Mouse (Mus musculus): ENCODE results near the gene Mpv17. TPM values are rescaled to one million over a fixed set of nuclear protein-coding genes. Genes with fewer than 3 reads are reported as not detected.

Mpv17 gene
- polyA plus RNA-seq, 2 experiments, result 49.4 to 78.5 TPM

- TF ChIP-seq POLR2A (IDR thresholded peaks at IDR 0.05; ENCODE audit: borderline replicate concordance, extremely low read depth, insufficient read depth, insufficient read length), result no peak
- no peak overlapping the region for H3K27ac ChIP-seq (replicated peaks; ENCODE audit: low read depth, low read length)
- WGBS, result 35% methylated on average over 10 of the region's 10 CpGs
Observed at GRCm38 (mm10) chr5:31116912-31117311, 37.1 kb downstream of the Mpv17 start.

GRCm38 (mm10) chr5:31116354-31116753 lies 37.7 kb downstream of the Mpv17 start, which contains the start of gene Trim54:
Trim54 (plus strand) TSS chr5:31116712.
- Histone ChIP-seq H3K27ac (replicated peaks; ENCODE audit: low read depth, low read length) (no peak within 1 kb of the TSS), H3K4me2 (replicated peaks; ENCODE audit: low read depth, low read length, severe bottlenecking) (no peak within 1 kb of the TSS), H3K4me1 (ENCODE audit: control insufficient read depth, insufficient read depth, low read length) (no peaks in the 10 kb centered on the region), H3K36me3 (ENCODE audit: control insufficient read depth, insufficient read depth, low read length) (no peaks in the 10 kb centered on the region), H3K9ac (ENCODE audit: low read depth, low read length, severe bottlenecking) (no peak within 1 kb of the TSS), H3K27me3 (ENCODE audit: control insufficient read depth, insufficient read depth, low read length) (no peaks in the 10 kb centered on the region), H3K4me3 (replicated peaks; ENCODE audit: low read length) (no peak within 1 kb of the TSS), H3K9me3 (ENCODE audit: control insufficient read depth, low read length) (no peaks in the 10 kb centered on the region)
- DNase-seq (ENCODE audit: low spot score) (no peak), ATAC-seq (ENCODE audit: low FRiP score, low read depth) (no peak)
- 37% methylated on average over 3 of the region's 3 CpGs for whole genome bisulfite sequencing
- TF ChIP-seq POLR2A (IDR thresholded peaks at IDR 0.05; ENCODE audit: borderline replicate concordance, extremely low read depth, insufficient read depth, insufficient read length), result no peak

More at GRCm38 (mm10) chr5:31116912-31117311, 37.1 kb downstream of the Mpv17 start:
- Histone ChIP-seq H3K9ac (ENCODE audit: low read depth, low read length, severe bottlenecking) (no peak overlapping the region), H3K4me2 (replicated peaks; ENCODE audit: low read depth, low read length, severe bottlenecking) (no peak overlapping the region), H3K9me3 (ENCODE audit: control insufficient read depth, low read length) (no peaks in the 10 kb centered on the region), H3K36me3 (ENCODE audit: control insufficient read depth, insufficient read depth, low read length) (no peaks in the 10 kb centered on the region), H3K4me3 (replicated peaks; ENCODE audit: low read length) (no peak overlapping the region), H3K27me3 (ENCODE audit: control insufficient read depth, insufficient read depth, low read length) (no peaks in the 10 kb centered on the region), H3K4me1 (ENCODE audit: control insufficient read depth, insufficient read depth, low read length) (no peaks in the 10 kb centered on the region)
- ATAC-seq (ENCODE audit: low FRiP score, low read depth) (no peak), DNase-seq (ENCODE audit: low spot score) (no peak)

GRCm38 (mm10) chr5:31110781-31111180 lies 43.3 kb downstream of the Mpv17 start:
- no peak for DNase-seq (ENCODE audit: low spot score)
- no peak overlapping the region for H3K27ac ChIP-seq (replicated peaks; ENCODE audit: low read depth, low read length)
- H3K27me3 ChIP-seq (ENCODE audit: control insufficient read depth, insufficient read depth, low read length), result no peaks in the 10 kb centered on the region
- H3K9me3 ChIP-seq (ENCODE audit: control insufficient read depth, low read length), result no peaks in the 10 kb centered on the region
- H3K4me3 ChIP-seq (replicated peaks; ENCODE audit: low read length), result no peak overlapping the region
- ATAC-seq (ENCODE audit: low FRiP score, low read depth), result no peak
- H3K4me1 ChIP-seq (ENCODE audit: control insufficient read depth, insufficient read depth, low read length), result no peaks in the 10 kb centered on the region
- no peak for TF ChIP-seq POLR2A (IDR thresholded peaks at IDR 0.05; ENCODE audit: borderline replicate concordance, extremely low read depth, insufficient read depth, insufficient read length)
- 36% methylated on average over 7 of the region's 7 CpGs for WGBS
- no peak overlapping the region for H3K9ac ChIP-seq (ENCODE audit: low read depth, low read length, severe bottlenecking)
- H3K36me3 ChIP-seq (ENCODE audit: control insufficient read depth, insufficient read depth, low read length), result no peaks in the 10 kb centered on the region
- H3K4me2 ChIP-seq (replicated peaks; ENCODE audit: low read depth, low read length, severe bottlenecking), result no peak overlapping the region

- no peak within 1 kb of the TSS for H3K4me2 ChIP-seq (replicated peaks; ENCODE audit: low read depth, low read length, severe bottlenecking)
- no peaks in the 10 kb centered on the region for H3K27me3 ChIP-seq (ENCODE audit: control insufficient read depth, insufficient read depth, low read length)
- ATAC-seq (ENCODE audit: low FRiP score, low read depth), result no peak
- no peaks in the 10 kb centered on the region for H3K4me1 ChIP-seq (ENCODE audit: control insufficient read depth, insufficient read depth, low read length)
- no peaks in the 10 kb centered on the region for H3K36me3 ChIP-seq (ENCODE audit: control insufficient read depth, insufficient read depth, low read length)
- no peak within 1 kb of the TSS for H3K27ac ChIP-seq (replicated peaks; ENCODE audit: low read depth, low read length)
- H3K9ac ChIP-seq (ENCODE audit: low read depth, low read length, severe bottlenecking), result no peak within 1 kb of the TSS
- no peak for TF ChIP-seq POLR2A (IDR thresholded peaks at IDR 0.05; ENCODE audit: borderline replicate concordance, extremely low read depth, insufficient read depth, insufficient read length)
- no peaks in the 10 kb centered on the region for H3K9me3 ChIP-seq (ENCODE audit: control insufficient read depth, low read length)
- WGBS, result 87% methylated on average over 18 of the region's 18 CpGs
- H3K4me3 ChIP-seq (replicated peaks; ENCODE audit: low read length), result no peak within 1 kb of the TSS
- DNase-seq (ENCODE audit: low spot score), result no peak
Observed at GRCm38 (mm10) chr5:31108000-31108490, 46.0 kb downstream of the Mpv17 start, which contains the start of gene Slc30a3. Slc30a3 (minus strand) TSS chr5:31108237.

- ATAC-seq (ENCODE audit: low FRiP score, low read depth), result no peak
- DNase-seq (ENCODE audit: low spot score), result no peak
- no peaks in the 10 kb centered on the region for H3K9me3 ChIP-seq (ENCODE audit: control insufficient read depth, low read length)
- no peaks in the 10 kb centered on the region for H3K4me1 ChIP-seq (ENCODE audit: control insufficient read depth, insufficient read depth, low read length)
- no peaks in the 10 kb centered on the region for H3K27me3 ChIP-seq (ENCODE audit: control insufficient read depth, insufficient read depth, low read length)
- no peak within 1 kb of the TSS for H3K27ac ChIP-seq (replicated peaks; ENCODE audit: low read depth, low read length)
- 80% methylated on average over 9 of the region's 9 CpGs for WGBS
- no peak within 1 kb of the TSS for H3K4me3 ChIP-seq (replicated peaks; ENCODE audit: low read length)
- H3K4me2 ChIP-seq (replicated peaks; ENCODE audit: low read depth, low read length, severe bottlenecking), result no peak within 1 kb of the TSS
- no peak for TF ChIP-seq POLR2A (IDR thresholded peaks at IDR 0.05; ENCODE audit: borderline replicate concordance, extremely low read depth, insufficient read depth, insufficient read length)
- H3K9ac ChIP-seq (ENCODE audit: low read depth, low read length, severe bottlenecking), result no peak within 1 kb of the TSS
- no peaks in the 10 kb centered on the region for H3K36me3 ChIP-seq (ENCODE audit: control insufficient read depth, insufficient read depth, low read length)
Observed at GRCm38 (mm10) chr5:31105814-31106335, 48.2 kb downstream of the Mpv17 start, which contains the start of gene Dnajc5g. Dnajc5g (plus strand) TSS chr5:31106285.
